Mouse (Mus musculus): ENCODE measurements at regions not wholly inside any gene's neighbourhood (a gene's known extent, or its start where the extent isn't known, plus 50 kb on each side); places are given as distances from the start of the nearest gene placed in this dataset.

GRCm38 (mm10) chr13:39702621-39703020, 658.6 kb downstream of the Ofcc1 start:
- DNase-seq (ENCODE audit: low spot score) = no peak

- no peak for DNase-seq (ENCODE audit: low spot score)
These were observed 669.8 kb downstream of the Ofcc1 start for GRCm38 (mm10) chr13:39691291-39692024.

- no peak for DNase-seq (ENCODE audit: low spot score)
These were observed 696.7 kb downstream of the Ofcc1 start for GRCm38 (mm10) chr13:39664548-39664947.

GRCm38 (mm10) chr13:39649457-39649856, 688.8 kb upstream of the Slc35b3 start:
- DNase-seq (ENCODE audit: low spot score) = no peak

GRCm38 (mm10) chr13:39647367-39647766, 686.7 kb upstream of the Slc35b3 start:
- peak; percentile 13 for DNase-seq (ENCODE audit: low spot score)

GRCm38 (mm10) chr13:39631506-39632132, 670.9 kb upstream of the Slc35b3 start:
- no peak for DNase-seq (ENCODE audit: low spot score)

Data from ovary, postnatal 14 days (tissue).